Mouse (Mus musculus) heart, embryonic 15.5 days (tissue): Measurements from ENCODE around the gene Zfp143. TPM values are rescaled to one million over a fixed set of nuclear protein-coding genes. Genes with fewer than 3 reads are reported as not detected.
"Not testable (repeated sequence)": the region's sequence is repeated elsewhere in the genome, so short reads cannot be mapped to it uniquely, and the experiment has no call there.

Source experiments
- ATAC-seq: fragments of 200-750 bp; cut with Nextera tagmentation; replicated peaks from 2 replicates; pipeline ENCODE4 v1.8.0; 2017; ENCODE audit warnings: low read depth, moderate TSS enrichment; ENCODE audit not compliant: insufficient number of reproducible peaks, insufficient read depth, low FRiP score
- H3K27ac ChIP-seq: fragments of 300-500 bp; sonication (generic); 2 replicates; pipeline ENCODE4 v1.5.1; 2015; ENCODE audit warnings: mild to moderate bottlenecking, inconsistent platforms
- H3K27me3 ChIP-seq: fragments of 300-500 bp; sonication (generic); 2 replicates; pipeline ENCODE4 v1.6.1; 2015; ENCODE audit warnings: inconsistent platforms
- H3K36me3 ChIP-seq: fragments of 300-500 bp; sonication (generic); 2 replicates; pipeline ENCODE4 v1.6.1; 2015; ENCODE audit warnings: mild to moderate bottlenecking, inconsistent platforms
- H3K4me1 ChIP-seq: fragments of 300-500 bp; sonication (generic); replicated peaks from 2 replicates; pipeline ENCODE4 v1.6.1; 2015; ENCODE audit warnings: inconsistent platforms
- H3K4me2 ChIP-seq: fragments of 300-500 bp; sonication (generic); 2 replicates; pipeline ENCODE4 v1.6.1; 2015; ENCODE audit warnings: inconsistent platforms, mild to moderate bottlenecking, moderate library complexity
- H3K4me3 ChIP-seq: fragments of 300-500 bp; sonication (generic); 2 replicates; pipeline ENCODE4 v1.5.1; 2015; ENCODE audit warnings: mild to moderate bottlenecking, inconsistent platforms
- H3K9ac ChIP-seq: fragments of 300-500 bp; sonication (generic); 2 replicates; pipeline ENCODE4 v1.6.1; 2015; ENCODE audit warnings: mild to moderate bottlenecking, inconsistent platforms
- H3K9me3 ChIP-seq: fragments of 300-500 bp; sonication (generic); replicated peaks from 2 replicates; pipeline ENCODE4 v1.6.1; 2016; ENCODE audit warnings: inconsistent platforms
- WGBS: fragments of 180-500 bp; shearing (Covaris S2); methylation state at CpG from one replicate; pipeline ENCODE4 v1.1.7; 2015; ENCODE audit warnings: mixed read lengths; 5-methylcytosine and 5-hydroxymethylcytosine counted together
- polyA plus RNA-seq: library from polyadenylated mRNA; unstranded; fragments of >200 nt; fragmentation: Nextera tagmentation; extraction: Ambion mirVana; gene quantifications from 2 replicates; pipeline ENCODE4 v1.2.1, GENCODE M21; 2015

The Zfp143 gene
- 11.9 and 14.7 TPM in 2 replicates for polyA plus RNA-seq

- Histone ChIP-seq H3K9me3 (no peaks in the 10 kb centered on the region), H3K9ac (peak within 1 kb of the TSS; percentile 92), H3K36me3 (peaks cover 8% of the 10 kb centered on the region), H3K4me3 (peak within 1 kb of the TSS; percentile 78), H3K4me1 (peaks cover 15% of the 10 kb centered on the region), H3K27me3 (no peaks in the 10 kb centered on the region), H3K4me2 (peak within 1 kb of the TSS; percentile 67), H3K27ac (peak within 1 kb of the TSS; percentile 100)
- WGBS = under 1% methylated on average over 34 of the region's 34 CpGs
- peak; percentile 98 for ATAC-seq
Observed at GRCm38 (mm10) chr7:110061199-110061751, at the start of gene Zfp143. Gene Zfp143, plus strand, starts transcription at chr7:110061217.

GRCm38 (mm10) chr7:110011417-110011816, 49.6 kb upstream of the Zfp143 start:
- H3K36me3 ChIP-seq = no peaks in the 10 kb centered on the region
- H3K4me3 ChIP-seq = no peak overlapping the region

GRCm38 (mm10) chr7:110014272-110014671, 46.7 kb upstream of the Zfp143 start:
- no peak for ATAC-seq
- H3K27me3 ChIP-seq = no peaks in the 10 kb centered on the region
- 77% methylated on average over 5 of the region's 5 CpGs for WGBS

More at GRCm38 (mm10) chr7:110011417-110011816, 49.6 kb upstream of the Zfp143 start:
- Histone ChIP-seq H3K4me2 (no peak overlapping the region), H3K27me3 (no peaks in the 10 kb centered on the region), H3K4me1 (no peaks in the 10 kb centered on the region), H3K27ac (no peak overlapping the region), H3K9ac (no peak overlapping the region), H3K9me3 (no peaks in the 10 kb centered on the region)
- 69% methylated on average over 1 of the region's 1 CpGs for WGBS
- ATAC-seq = no peak

GRCm38 (mm10) chr7:110018117-110018630, 42.8 kb upstream of the Zfp143 start, which contains the start of gene Ipo7:
Gene Ipo7, plus strand, starts transcription at chr7:110018274.
- no peaks in the 10 kb centered on the region for H3K36me3 ChIP-seq
- peak; percentile 97 for ATAC-seq
- H3K9me3 ChIP-seq = no peaks in the 10 kb centered on the region
- peak within 1 kb of the TSS; percentile 95 for H3K27ac ChIP-seq
- H3K27me3 ChIP-seq = no peaks in the 10 kb centered on the region
- H3K9ac ChIP-seq = peak within 1 kb of the TSS; percentile 98
- under 1% methylated on average over 48 of the region's 48 CpGs for WGBS
- H3K4me3 ChIP-seq = peak within 1 kb of the TSS; percentile 95
- H3K4me2 ChIP-seq = peak within 1 kb of the TSS; percentile 80
- H3K4me1 ChIP-seq = peaks cover 8% of the 10 kb centered on the region

More at GRCm38 (mm10) chr7:110014272-110014671, 46.7 kb upstream of the Zfp143 start:
- H3K4me2 ChIP-seq = no peak overlapping the region
- no peak overlapping the region for H3K9ac ChIP-seq
- no peak overlapping the region for H3K4me3 ChIP-seq
- no peaks in the 10 kb centered on the region for H3K9me3 ChIP-seq
- H3K27ac ChIP-seq = no peak overlapping the region
- no peaks in the 10 kb centered on the region for H3K36me3 ChIP-seq
- H3K4me1 ChIP-seq = no peaks in the 10 kb centered on the region; the same call in 1 of the 2 replicates

- no peaks in the 10 kb centered on the region for H3K9me3 ChIP-seq
- H3K4me3 ChIP-seq = peak overlapping the region; percentile 95
- H3K4me1 ChIP-seq = peaks cover 8% of the 10 kb centered on the region
- H3K4me2 ChIP-seq = peak overlapping the region; percentile 80
- H3K27ac ChIP-seq = peak overlapping the region; percentile 95
- H3K27me3 ChIP-seq = no peaks in the 10 kb centered on the region
- peak overlapping the region; percentile 98 for H3K9ac ChIP-seq
- under 1% methylated on average over 42 of the region's 42 CpGs for WGBS
- peak; percentile 74 for ATAC-seq
- no peaks in the 10 kb centered on the region for H3K36me3 ChIP-seq
Observed at GRCm38 (mm10) chr7:110018631-110019482, 42.2 kb upstream of the Zfp143 start.

DNA sequence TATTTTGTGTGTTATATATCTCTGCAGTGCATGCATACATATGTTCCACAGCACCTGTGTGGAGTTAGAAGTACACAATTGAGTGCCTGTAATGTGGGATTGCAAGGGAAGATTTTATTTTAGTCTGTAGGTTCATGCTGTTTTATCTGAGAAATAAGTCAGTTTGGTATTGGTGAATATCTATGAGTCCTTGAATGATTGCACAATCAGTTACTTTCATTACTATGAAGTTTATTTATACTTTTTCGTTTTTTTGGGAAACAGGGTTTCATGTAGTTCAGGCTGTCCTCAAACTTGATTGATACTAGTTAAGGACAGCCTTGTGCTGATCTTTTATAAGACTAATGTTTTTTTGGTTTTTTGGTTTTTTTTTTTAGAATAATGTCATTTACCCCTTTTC, 37.5 kb upstream of the Zfp143 start:
- Histone ChIP-seq H3K4me1 (peaks cover 8% of the 10 kb centered on the region), H3K4me2 (no peak overlapping the region), H3K27me3 (no peaks in the 10 kb centered on the region), H3K36me3 (no peaks in the 10 kb centered on the region), H3K4me3 (no peak overlapping the region), H3K27ac (no peak overlapping the region), H3K9me3 (no peaks in the 10 kb centered on the region), H3K9ac (no peak overlapping the region)
- WGBS = 95% methylated on average over 1 of the region's 1 CpGs
- ATAC-seq = no peak

DNA sequence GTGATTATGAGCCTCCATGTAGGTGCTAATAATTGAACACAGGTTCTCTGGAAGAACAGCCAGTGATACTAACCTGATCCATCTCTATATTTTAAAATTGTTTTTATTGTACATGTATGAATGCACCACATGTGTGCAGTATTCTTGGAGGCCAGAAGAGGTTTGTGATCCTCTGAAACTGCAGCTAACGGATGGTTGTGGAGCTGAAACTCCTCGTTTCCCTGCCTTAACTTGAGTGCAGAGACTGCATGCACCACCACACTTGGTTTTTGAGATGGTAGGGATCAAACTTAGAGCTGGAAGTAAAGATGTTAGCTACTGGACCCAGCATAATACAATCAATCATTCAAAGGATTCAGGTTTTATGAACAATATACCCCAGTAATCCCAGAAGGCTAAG, 34.4 kb upstream of the Zfp143 start:
- Histone ChIP-seq H3K27ac (no peak overlapping the region), H3K27me3 (no peaks in the 10 kb centered on the region), H3K4me1 (no peaks in the 10 kb centered on the region), H3K9ac (no peak overlapping the region), H3K9me3 (no peaks in the 10 kb centered on the region), H3K4me3 (no peak overlapping the region), H3K36me3 (peaks cover 17% of the 10 kb centered on the region), H3K4me2 (no peak overlapping the region)
- ATAC-seq = no peak
- 67% methylated on average over 2 of the region's 2 CpGs for WGBS

DNA sequence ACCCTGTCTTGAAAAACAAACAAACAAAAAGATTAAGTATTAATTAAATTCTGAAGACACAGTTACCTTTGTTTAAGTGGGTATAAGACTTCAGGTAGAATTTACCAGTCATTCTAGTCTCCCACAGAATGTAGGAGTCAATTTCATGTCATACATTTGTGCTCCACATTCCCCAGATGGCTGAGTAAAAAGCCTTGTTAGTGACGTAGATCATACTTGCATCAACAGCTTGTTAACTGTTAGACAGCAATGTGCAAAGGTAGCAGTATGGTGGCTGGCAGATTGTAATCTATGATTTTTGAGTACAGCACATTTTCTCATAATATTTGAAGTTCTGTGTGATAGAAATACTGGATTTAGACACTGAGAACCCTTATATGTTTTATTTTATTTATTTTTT, 32.2 kb upstream of the Zfp143 start:
- ATAC-seq = no peak
- H3K4me3 ChIP-seq = no peak overlapping the region
- H3K4me2 ChIP-seq = no peak overlapping the region
- H3K27me3 ChIP-seq = no peaks in the 10 kb centered on the region
- no peak overlapping the region for H3K27ac ChIP-seq
- no peak overlapping the region for H3K9ac ChIP-seq
- no peaks in the 10 kb centered on the region for H3K9me3 ChIP-seq
- H3K36me3 ChIP-seq = peaks cover 33% of the 10 kb centered on the region
- WGBS = 51% methylated on average over 1 of the region's 1 CpGs
- no peaks in the 10 kb centered on the region for H3K4me1 ChIP-seq

DNA sequence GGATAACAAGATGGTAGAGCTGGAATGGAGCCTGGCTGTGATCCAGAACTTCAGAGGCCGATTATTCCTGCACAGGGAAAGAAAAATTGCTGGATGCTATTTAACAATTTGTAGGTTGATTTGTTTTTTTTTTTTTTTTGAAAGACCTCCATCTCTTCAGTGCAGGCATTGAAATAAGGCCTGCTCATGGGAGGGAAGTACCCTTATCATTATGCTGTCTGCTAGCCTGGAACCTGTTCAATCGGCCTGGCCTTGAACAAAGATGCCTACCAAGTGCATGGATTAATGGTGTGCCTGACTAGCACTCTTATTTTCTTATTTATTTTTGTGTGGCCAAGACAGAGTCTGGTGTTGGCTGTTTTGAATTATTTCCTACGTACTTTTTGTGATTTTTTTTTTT, 30.7 kb upstream of the Zfp143 start:
- Histone ChIP-seq H3K9me3 (no peaks in the 10 kb centered on the region), H3K4me1 (0 out of 2 replicates have a peak, but pooled peaks cover 5% of the 10 kb centered on the region), H3K9ac (no peak overlapping the region), H3K27me3 (no peaks in the 10 kb centered on the region), H3K4me3 (no peak overlapping the region), H3K4me2 (no peak overlapping the region), H3K36me3 (peaks cover 37% of the 10 kb centered on the region), H3K27ac (no peak overlapping the region)
- 70% methylated on average over 3 of the region's 3 CpGs for WGBS
- no peak for ATAC-seq

- WGBS = 84% methylated on average over 2 of the region's 2 CpGs
- H3K4me3 ChIP-seq, H3K27ac ChIP-seq, H3K27me3 ChIP-seq, H3K4me1 ChIP-seq, H3K4me2 ChIP-seq, ATAC-seq, H3K9me3 ChIP-seq, H3K9ac ChIP-seq: not testable (repeated sequence)
- H3K36me3 ChIP-seq = peaks cover 33% of the 10 kb centered on the region
Observed at GRCm38 (mm10) chr7:110057723-110058122, 3.3 kb upstream of the Zfp143 start.

- WGBS = 77% methylated on average over 12 of the region's 12 CpGs
- peaks cover 15% of the 10 kb centered on the region for H3K4me1 ChIP-seq
Observed at GRCm38 (mm10) chr7:110059092-110059785, 1.8 kb upstream of the Zfp143 start.

More at GRCm38 (mm10) chr7:110059092-110059785, 1.8 kb upstream of the Zfp143 start:
- Histone ChIP-seq H3K36me3 (peaks cover 20% of the 10 kb centered on the region), H3K4me3 (no peak overlapping the region), H3K27ac (no peak overlapping the region), H3K4me2 (no peak overlapping the region), H3K9ac (no peak overlapping the region), H3K9me3 (no peaks in the 10 kb centered on the region), H3K27me3 (no peaks in the 10 kb centered on the region)
- no peak for ATAC-seq
